ENCODE assay signal across 28 mouse cellular contexts in the genomic region with DNA sequence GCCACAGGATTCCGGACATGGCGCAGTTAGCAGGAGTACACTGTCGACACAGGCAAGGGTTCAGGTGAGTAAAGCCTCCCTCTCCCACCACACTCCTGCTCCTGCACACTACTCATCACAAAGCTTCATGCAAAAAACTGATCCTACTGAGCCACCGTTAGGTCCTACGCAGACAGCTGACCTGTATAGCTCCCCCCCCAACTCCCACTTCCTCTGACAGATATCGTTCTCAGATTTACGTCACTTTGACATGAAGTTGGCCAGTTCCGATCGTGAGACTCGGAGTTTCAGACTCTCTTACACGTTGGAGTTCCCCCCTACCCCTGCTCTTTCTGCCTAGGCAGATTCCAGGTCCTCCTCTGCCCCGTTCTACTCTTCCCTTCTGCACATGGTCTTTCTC.
DNase-seq lines count a peak whose midpoint lies in the region; ATAC-seq and TF ChIP-seq lines count a peak whose summit lies in the region.
"Had no signal": no experiment of that assay in that cellular context is flagged by ENCODE, and none has a peak within 500 bp of the region (broad histone marks: within the 10 kb centered on the region; RNA-seq: fewer than 3 reads in every experiment).

No protein-coding gene starts in this region.

- dilution Hi-C loops in CH12.LX (cut with MboI; ENCODE audit: extremely low pct_ligation_motif_present, extremely low pct_unique_long_range_greater_than_20kb, low sequenced_read_pairs) = no loop called here

- no peak for TF ChIP-seq CTCF in CH12.LX (conservative IDR thresholded peaks at IDR 0.05 in 1 of 2, IDR thresholded peaks at IDR 0.05 in 1 of 2; ENCODE audit: low read depth in 2 of 2, low read length in 2 of 2)
- TF ChIP-seq CTCF in kidney, adult 2 months (conservative IDR thresholded peaks at IDR 0.05; ENCODE audit: insufficient read depth, insufficient read length, low read depth, low read length) = no peak

- in situ Hi-C loops in CH12.LX (cut with MboI; ENCODE audit: low pct_ligation_motif_present, low pct_unique_long_range_greater_than_20kb, low sequenced_read_pairs) = loop anchor here (10.0 to 25.0 kb wide), 3 partner anchors 217 to 692 kb away; a partner anchor contains a TSS

- TF ChIP-seq EP300 in CH12.LX (IDR thresholded peaks at IDR 0.05; ENCODE audit: low read length) = no peak

- H3K27ac ChIP-seq in CH12.LX (ENCODE audit: insufficient read depth, low read depth) = no peak overlapping the region
- no peak overlapping the region for H3K27ac ChIP-seq in hindbrain, embryonic 13.5 days
- H3K27ac ChIP-seq in liver, embryonic 12.5 days = no peak overlapping the region
- H3K27ac ChIP-seq in kidney, adult 2 months (ENCODE audit: insufficient read depth, low read depth, low read length) = no peak overlapping the region
- H3K27ac ChIP-seq: embryonic facial prominence, embryonic 10.5 days; embryonic facial prominence, embryonic 13.5 days; forebrain, embryonic 12.5 days; heart, embryonic 15.5 days; hindbrain, embryonic 12.5 days had no signal

- H3K36me3 ChIP-seq in CH12.LX (replicated peaks in 1 of 2; ENCODE audit: control insufficient read depth in 1 of 2, insufficient read depth in 1 of 2, low read length in 1 of 2) = no peaks in the 10 kb centered on the region
- no peaks in the 10 kb centered on the region for H3K36me3 ChIP-seq in splenic B cell, adult 2 months (ENCODE audit: control insufficient read depth, insufficient read depth, low read length, poor library complexity, severe bottlenecking)
- H3K36me3 ChIP-seq in hindbrain, embryonic 13.5 days = 0 out of 2 replicates have a peak, but pooled peaks cover 3% of the 10 kb centered on the region
- H3K36me3 ChIP-seq in liver, embryonic 12.5 days = no peaks in the 10 kb centered on the region
- no peaks in the 10 kb centered on the region for H3K36me3 ChIP-seq in kidney, adult 2 months (ENCODE audit: control insufficient read depth, insufficient read depth, low read length)
- H3K36me3 ChIP-seq: embryonic facial prominence, embryonic 10.5 days; embryonic facial prominence, embryonic 13.5 days; forebrain, embryonic 12.5 days; heart, embryonic 12.5 days; heart, embryonic 15.5 days; hindbrain, embryonic 12.5 days had no signal

- H3K79me2 ChIP-seq in CH12.LX (replicated peaks; ENCODE audit: control insufficient read depth, extremely low read depth, insufficient read depth, poor library complexity, severe bottlenecking) = no peaks in the 10 kb centered on the region

- H3K4me2 ChIP-seq in CH12.LX (ENCODE audit: insufficient read depth, low read depth, poor library complexity, severe bottlenecking) = no peak overlapping the region
- no peak overlapping the region for H3K4me2 ChIP-seq in hindbrain, embryonic 13.5 days
- no peak overlapping the region for H3K4me2 ChIP-seq in liver, embryonic 12.5 days
- H3K4me2 ChIP-seq: embryonic facial prominence, embryonic 13.5 days; forebrain, embryonic 12.5 days; heart, embryonic 12.5 days; heart, embryonic 15.5 days; hindbrain, embryonic 12.5 days had no signal

- no peaks in the 10 kb centered on the region for H3K27me3 ChIP-seq in CH12.LX (replicated peaks)
- H3K27me3 ChIP-seq in splenic B cell, adult 2 months (ENCODE audit: control insufficient read depth, insufficient read depth, low read length, poor library complexity, severe bottlenecking) = no peaks in the 10 kb centered on the region
- H3K27me3 ChIP-seq in hindbrain, embryonic 13.5 days = no peaks in the 10 kb centered on the region
- H3K27me3 ChIP-seq in liver, embryonic 12.5 days (replicated peaks) = no peaks in the 10 kb centered on the region
- H3K27me3 ChIP-seq in kidney, adult 2 months (replicated peaks; ENCODE audit: control insufficient read depth, insufficient read depth, low read length) = no peaks in the 10 kb centered on the region
- H3K27me3 ChIP-seq: embryonic facial prominence, embryonic 13.5 days; forebrain, embryonic 12.5 days; heart, embryonic 12.5 days; heart, embryonic 15.5 days; hindbrain, embryonic 12.5 days had no signal

- 93% methylated on average over 12 of the region's 12 CpGs for WGBS in hindbrain, embryonic 13.5 days
- 63% methylated on average over 12 of the region's 12 CpGs for WGBS in liver, embryonic 12.5 days (ENCODE audit: insufficient replicate concordance)
- whole genome bisulfite sequencing in kidney, adult 2 months = 63% methylated on average over 12 of the region's 12 CpGs

- H3K4me1 ChIP-seq in CH12.LX (ENCODE audit: control insufficient read depth in 1 of 2, insufficient read depth in 2 of 2) = peaks cover 0 to 7% of the 10 kb centered on the region in 2 experiments; a peak in 2 of 4 replicates
- H3K4me1 ChIP-seq in hindbrain, embryonic 13.5 days (replicated peaks) = no peaks in the 10 kb centered on the region
- no peaks in the 10 kb centered on the region for H3K4me1 ChIP-seq in liver, embryonic 12.5 days
- no peaks in the 10 kb centered on the region for H3K4me1 ChIP-seq in kidney, adult 2 months (ENCODE audit: control insufficient read depth, insufficient read depth, low read length)
- H3K4me1 ChIP-seq: embryonic facial prominence, embryonic 10.5 days; embryonic facial prominence, embryonic 13.5 days; forebrain, embryonic 12.5 days; heart, embryonic 12.5 days; heart, embryonic 15.5 days; hindbrain, embryonic 12.5 days had no signal

- H3K9ac ChIP-seq in CH12.LX (ENCODE audit: insufficient read depth, low read depth) = no peak overlapping the region
- no peak overlapping the region for H3K9ac ChIP-seq in hindbrain, embryonic 13.5 days
- no peak overlapping the region for H3K9ac ChIP-seq in liver, embryonic 12.5 days
- H3K9ac ChIP-seq: embryonic facial prominence, embryonic 13.5 days; forebrain, embryonic 12.5 days; heart, embryonic 12.5 days; heart, embryonic 15.5 days; hindbrain, embryonic 12.5 days had no signal

- DNase-seq in CH12.LX (ENCODE audit: extremely low read depth) = no peak
- DNase-seq in splenic B cell, adult 2 months (ENCODE audit: low read depth, low spot score) = peak; percentile 22
- no peak for DNase-seq in kidney, adult 2 months
- DNase-seq: adrenal gland, adult 2 months; adrenal gland, postnatal 14 days; cerebellum, adult 11 months; cerebellum, adult 2 months; cerebellum, adult 9-11 months; cerebellum, postnatal 25 days; embryo, embryonic 11 days; gastrocnemius, postnatal 10 days; gastrocnemius, postnatal 36 days; heart, adult 11 months; heart, postnatal 10 days; heart, postnatal 36 days had no signal

- H3K4me3 ChIP-seq in CH12.LX (replicated peaks in 1 of 3; ENCODE audit: low read depth in 2 of 3, low read length in 2 of 3, poor library complexity in 1 of 3) = peak overlapping the region in 1 of 3 experiments; percentile 25
- no peak overlapping the region for H3K4me3 ChIP-seq in hindbrain, embryonic 13.5 days
- H3K4me3 ChIP-seq in liver, embryonic 12.5 days = no peak overlapping the region
- H3K4me3 ChIP-seq in kidney, adult 2 months (ENCODE audit: insufficient read depth, low read depth, low read length) = no peak overlapping the region
- H3K4me3 ChIP-seq: embryonic facial prominence, embryonic 10.5 days; embryonic facial prominence, embryonic 13.5 days; erythroblast, embryonic 14.5 days; forebrain, embryonic 12.5 days; heart, embryonic 12.5 days; heart, embryonic 15.5 days; hindbrain, embryonic 12.5 days had no signal

- no peak for TF ChIP-seq RAD21 in CH12.LX (IDR thresholded peaks at IDR 0.05; ENCODE audit: low read depth, low read length)

- peak; percentile 91 for ATAC-seq in granulocyte monocyte progenitor cell, adult 5-6 weeks (replicated peaks; ENCODE audit: poor library complexity, severe bottlenecking)
- ATAC-seq in megakaryocyte progenitor cell, adult 5-6 weeks (replicated peaks; ENCODE audit: poor library complexity) = peak; percentile 84
- ATAC-seq in hindbrain, embryonic 13.5 days (ENCODE audit: low FRiP score) = no peak
- no peak for ATAC-seq in liver, embryonic 12.5 days
- ATAC-seq: forebrain, embryonic 16.5 days; hindbrain, embryonic 16.5 days had no signal

- no peaks in the 10 kb centered on the region for H3K9me3 ChIP-seq in CH12.LX (replicated peaks; ENCODE audit: low read length)
- H3K9me3 ChIP-seq in hindbrain, embryonic 13.5 days = no peaks in the 10 kb centered on the region
- no peaks in the 10 kb centered on the region for H3K9me3 ChIP-seq in liver, embryonic 12.5 days (replicated peaks)
- H3K9me3 ChIP-seq: forebrain, embryonic 12.5 days; heart, embryonic 15.5 days had no signal

- TF ChIP-seq POLR2A in CH12.LX (IDR thresholded peaks at IDR 0.05; ENCODE audit: low read depth, low read length) = no peak
- no peak for TF ChIP-seq POLR2A in kidney, adult 2 months (IDR thresholded peaks at IDR 0.05; ENCODE audit: low read depth, low read length)

TF ChIP-seq in CH12.LX, 34 proteins besides CTCF, POLR2A, EP300 and RAD21 (continues in another document):
- TF ChIP-seq ELF1 (IDR thresholded peaks at IDR 0.05; ENCODE audit: low read depth, low read length) = peak; percentile 26; the same call in 1 of the 2 replicates
- no peak for TF ChIP-seq SMC3 (IDR thresholded peaks at IDR 0.05; ENCODE audit: low read depth, low read length)
- no peak for TF ChIP-seq JUN (IDR thresholded peaks at IDR 0.05; ENCODE audit: insufficient read depth, low read depth, low read length)
- TF ChIP-seq CHD2 (IDR thresholded peaks at IDR 0.05; ENCODE audit: low read length) = no peak
- TF ChIP-seq UBTF (IDR thresholded peaks at IDR 0.05; ENCODE audit: low read depth, low read length) = no peak
- no peak for TF ChIP-seq SIN3A (IDR thresholded peaks at IDR 0.05; ENCODE audit: low read length)
- TF ChIP-seq TCF12 (IDR thresholded peaks at IDR 0.05; ENCODE audit: low read depth, low read length) = no peak
- no peak for TF ChIP-seq MXI1 (IDR thresholded peaks at IDR 0.05; ENCODE audit: low read depth, low read length)
- TF ChIP-seq ZNF384 (IDR thresholded peaks at IDR 0.05; ENCODE audit: low read depth, low read length) = no peak
- no peak for TF ChIP-seq ZMIZ1 (IDR thresholded peaks at IDR 0.05; ENCODE audit: low read depth, low read length)
- TF ChIP-seq BHLHE40 (IDR thresholded peaks at IDR 0.05; ENCODE audit: low read depth, low read length) = no peak
- TF ChIP-seq MAZ (IDR thresholded peaks at IDR 0.05; ENCODE audit: low read depth, low read length) = 0 out of 2 replicates have a peak, but pooled peaks have one; percentile 23
- no peak for TF ChIP-seq MAX (IDR thresholded peaks at IDR 0.05; ENCODE audit: low read length)
- TF ChIP-seq MEF2A (IDR thresholded peaks at IDR 0.05; ENCODE audit: borderline replicate concordance, low read depth, low read length) = no peak
- no peak for TF ChIP-seq KAT2A (IDR thresholded peaks at IDR 0.05; ENCODE audit: insufficient replicate concordance, low read length)
- TF ChIP-seq CHD1 (IDR thresholded peaks at IDR 0.05; ENCODE audit: low read depth, low read length) = no peak
- peak; percentile 86 for TF ChIP-seq IRF4 (IDR thresholded peaks at IDR 0.05; ENCODE audit: low read depth, low read length)
- TF ChIP-seq RCOR1 (conservative IDR thresholded peaks at IDR 0.05; ENCODE audit: low read depth, low read length) = no peak
- TF ChIP-seq TBP (conservative IDR thresholded peaks at IDR 0.05; ENCODE audit: low read depth, low read length) = no peak
- TF ChIP-seq MAFK (IDR thresholded peaks at IDR 0.05; ENCODE audit: insufficient replicate concordance, low read length) = no peak
- no peak for TF ChIP-seq USF2 (conservative IDR thresholded peaks at IDR 0.05; ENCODE audit: low read depth, low read length)

Comparison
In these comparisons a context has a peak if more than half of its experiments do, and no peak if none do; other contexts are left out.
1. ATAC-seq: peak in granulocyte monocyte progenitor cell, adult 5-6 weeks (single experiment) and megakaryocyte progenitor cell, adult 5-6 weeks (single experiment); none in hindbrain, embryonic 13.5 days (single experiment) and liver, embryonic 12.5 days (single experiment).